In genomic region chr12:84052609-84053008, GRCm38 (mm10) we compare ENCODE assay signal across 17 mouse cellular contexts. TPM values are rescaled to one million over a fixed set of nuclear protein-coding genes. Genes with fewer than 3 reads are reported as not detected.
DNase-seq lines count a peak whose midpoint lies in the region; ATAC-seq and TF ChIP-seq lines count a peak whose summit lies in the region.
"Had no signal": no experiment of that assay in that cellular context is flagged by ENCODE, and none has a peak within 500 bp of the region (broad histone marks: within the 10 kb centered on the region; RNA-seq: fewer than 3 reads in every experiment).

No protein-coding gene starts in this region.

- 0 out of 2 replicates have a peak, but pooled peaks cover 15% of the 10 kb centered on the region for H3K27me3 ChIP-seq in heart, postnatal 0 days (ENCODE audit: control insufficient read depth, insufficient read depth, low read length)
- H3K27me3 ChIP-seq in limb, embryonic 13.5 days: peaks cover 24% of the 10 kb centered on the region
- peaks cover 38% of the 10 kb centered on the region for H3K27me3 ChIP-seq in limb, embryonic 10.5 days (ENCODE audit: low read depth, poor library complexity, severe bottlenecking)
- H3K27me3 ChIP-seq in hindbrain, postnatal 0 days (ENCODE audit: insufficient read depth, low read length): no peaks in the 10 kb centered on the region
- H3K27me3 ChIP-seq in midbrain, embryonic 15.5 days (replicated peaks): peaks cover 8% of the 10 kb centered on the region; the same call in 1 of the 2 replicates

- no peak for TF ChIP-seq EP300 in heart, postnatal 0 days (IDR thresholded peaks at IDR 0.05; ENCODE audit: low read depth)

- ATAC-seq in heart, postnatal 0 days (ENCODE audit: insufficient read depth, low read depth): no peak
- no peak for ATAC-seq in limb, embryonic 13.5 days (ENCODE audit: low FRiP score, low read depth)
- ATAC-seq in hindbrain, postnatal 0 days: no peak
- no peak for ATAC-seq in midbrain, embryonic 15.5 days (replicated peaks)

- no peaks in the 10 kb centered on the region for H3K36me3 ChIP-seq in heart, postnatal 0 days (replicated peaks; ENCODE audit: control insufficient read depth, insufficient read depth, low read length)
- H3K36me3 ChIP-seq in limb, embryonic 13.5 days: no peaks in the 10 kb centered on the region
- H3K36me3 ChIP-seq in limb, embryonic 10.5 days: no peaks in the 10 kb centered on the region
- no peaks in the 10 kb centered on the region for H3K36me3 ChIP-seq in hindbrain, postnatal 0 days (ENCODE audit: insufficient read depth, low read length)
- no peaks in the 10 kb centered on the region for H3K36me3 ChIP-seq in midbrain, embryonic 15.5 days (replicated peaks)
- H3K36me3 ChIP-seq: embryonic facial prominence, embryonic 13.5 days; forebrain, embryonic 12.5 days; heart, embryonic 12.5 days had no signal

- H3K4me3 ChIP-seq in heart, postnatal 0 days (ENCODE audit: low read depth, low read length): peak overlapping the region; percentile 46; the same call in 1 of the 2 replicates
- H3K4me3 ChIP-seq in limb, embryonic 13.5 days: no peak overlapping the region
- no peak overlapping the region for H3K4me3 ChIP-seq in limb, embryonic 10.5 days
- no peak overlapping the region; the same call in 1 of the 2 replicates for H3K4me3 ChIP-seq in hindbrain, postnatal 0 days (ENCODE audit: low read length)
- H3K4me3 ChIP-seq in midbrain, embryonic 15.5 days: no peak overlapping the region

- H3K4me1 ChIP-seq in heart, postnatal 0 days (ENCODE audit: control insufficient read depth, insufficient read depth): 0 out of 2 replicates have a peak, but pooled peaks cover 4% of the 10 kb centered on the region
- H3K4me1 ChIP-seq in limb, embryonic 13.5 days: peaks cover 4% of the 10 kb centered on the region; the same call in 1 of the 2 replicates
- peaks cover 9% of the 10 kb centered on the region for H3K4me1 ChIP-seq in limb, embryonic 10.5 days
- no peaks in the 10 kb centered on the region for H3K4me1 ChIP-seq in hindbrain, postnatal 0 days (ENCODE audit: insufficient read depth, low read length)
- H3K4me1 ChIP-seq in midbrain, embryonic 15.5 days: peaks cover 5% of the 10 kb centered on the region

- H3K27ac ChIP-seq in heart, postnatal 0 days (ENCODE audit: low read depth): no peak overlapping the region
- H3K27ac ChIP-seq in limb, embryonic 13.5 days: no peak overlapping the region
- H3K27ac ChIP-seq in limb, embryonic 10.5 days: no peak overlapping the region
- H3K27ac ChIP-seq in hindbrain, postnatal 0 days: no peak overlapping the region
- no peak overlapping the region for H3K27ac ChIP-seq in midbrain, embryonic 15.5 days
- H3K27ac ChIP-seq: embryonic facial prominence, embryonic 13.5 days; forebrain, embryonic 12.5 days; stomach, postnatal 0 days had no signal

- H3K9ac ChIP-seq in heart, postnatal 0 days (replicated peaks; ENCODE audit: low read depth, low read length): no peak overlapping the region
- no peak overlapping the region for H3K9ac ChIP-seq in limb, embryonic 13.5 days
- H3K9ac ChIP-seq in hindbrain, postnatal 0 days (replicated peaks; ENCODE audit: low read length): no peak overlapping the region
- H3K9ac ChIP-seq in midbrain, embryonic 15.5 days: no peak overlapping the region

- no peak overlapping the region for H3K4me2 ChIP-seq in heart, postnatal 0 days (ENCODE audit: low read depth, low read length)
- 0 out of 2 replicates have a peak overlapping the region, but pooled peaks have one; percentile 87 for H3K4me2 ChIP-seq in limb, embryonic 13.5 days (replicated peaks)
- peak overlapping the region; percentile 67; the same call in 1 of the 2 replicates for H3K4me2 ChIP-seq in hindbrain, postnatal 0 days (ENCODE audit: low read depth, low read length)
- H3K4me2 ChIP-seq in midbrain, embryonic 15.5 days: peak overlapping the region; percentile 84; the same call in 1 of the 2 replicates

- no peak for TF ChIP-seq CTCF in heart, postnatal 0 days (IDR thresholded peaks at IDR 0.05; ENCODE audit: low read depth)
- no peak for TF ChIP-seq CTCF in hindbrain, postnatal 0 days (IDR thresholded peaks at IDR 0.05; ENCODE audit: low read depth)

- no peak for DNase-seq in heart, postnatal 0 days (ENCODE audit: low spot score)
- no peak for DNase-seq in heart, adult 18-20 months
- DNase-seq in limb, embryonic 10.5 days (ENCODE audit: low spot score): no peak
- no peak for DNase-seq in hindbrain, postnatal 0 days (ENCODE audit: low spot score)
- no peak for DNase-seq in spleen, adult 18-20 months
- no peak for DNase-seq in retina, embryonic 14.5 days (ENCODE audit: low spot score)

- WGBS in heart, postnatal 0 days: 90% methylated on average over 7 of the region's 7 CpGs
- 90% methylated on average over 7 of the region's 7 CpGs for WGBS in limb, embryonic 13.5 days
- WGBS in limb, embryonic 10.5 days: 86% methylated on average over 7 of the region's 7 CpGs
- WGBS in hindbrain, postnatal 0 days: 91% methylated on average over 7 of the region's 7 CpGs
- 87% methylated on average over 7 of the region's 7 CpGs for WGBS in midbrain, embryonic 15.5 days

- 0 out of 2 replicates have a peak, but pooled peaks cover 6% of the 10 kb centered on the region for H3K9me3 ChIP-seq in heart, postnatal 0 days (replicated peaks; ENCODE audit: control insufficient read depth, low read length)
- peaks cover 10% of the 10 kb centered on the region for H3K9me3 ChIP-seq in limb, embryonic 13.5 days
- no peaks in the 10 kb centered on the region for H3K9me3 ChIP-seq in limb, embryonic 10.5 days (replicated peaks)
- H3K9me3 ChIP-seq in hindbrain, postnatal 0 days (ENCODE audit: low read length): no peaks in the 10 kb centered on the region; the same call in 1 of the 2 replicates
- no peaks in the 10 kb centered on the region for H3K9me3 ChIP-seq in midbrain, embryonic 15.5 days

RNA-seq across cellular contexts. Expression of gene Acot3, which starts 0.7 kb away (rescaled TPM):
- 0.31 and 0.54 TPM in 2 replicates for total RNA-seq in heart, postnatal 0 days (2014; rRNA removed; ENCODE audit: low replicate concordance)
- polyA plus RNA-seq in heart, postnatal 0 days (2015; fragmentation: Nextera tagmentation; extraction: Ambion mirVana): 1.8 and 2.1 TPM in 2 replicates
- total RNA-seq in heart, adult 18-20 months (2021): 1 to 10 TPM in 1 of 2 experiments, under 1 TPM in 1; 0.69 to 1.0 TPM
- 0.17 and 0.20 TPM in 2 replicates for polyA plus RNA-seq in limb, embryonic 13.5 days (2015; fragmentation: Nextera tagmentation; extraction: Ambion mirVana)
- polyA plus RNA-seq in limb, embryonic 10.5 days (2016; fragmentation: Nextera tagmentation; extraction: Ambion mirVana): 0.26 and 0.28 TPM in 2 replicates
- 0.42 and 1.3 TPM in 2 replicates for total RNA-seq in hindbrain, postnatal 0 days (2014; rRNA removed)
- 1.3 and 1.6 TPM in 2 replicates for polyA plus RNA-seq in hindbrain, postnatal 0 days (2015; fragmentation: Nextera tagmentation; extraction: Ambion mirVana)
- 0.96 and 2.4 TPM in 2 replicates for polyA plus RNA-seq in midbrain, embryonic 15.5 days (2015; fragmentation: Nextera tagmentation; extraction: Ambion mirVana)
- total RNA-seq: gastrocnemius, adult 18-20 months had no signal
- polyA plus RNA-seq: embryonic facial prominence, embryonic 13.5 days; small intestine, adult 2 months; urinary bladder, adult 2 months had no signal

RNA-seq across cellular contexts. Expression of gene Gm49366, which starts 13.9 kb away (rescaled TPM):
- total RNA-seq in heart, postnatal 0 days (2014; rRNA removed; ENCODE audit: low replicate concordance): not detected in 2 replicates
- polyA plus RNA-seq in heart, postnatal 0 days (2015; fragmentation: Nextera tagmentation; extraction: Ambion mirVana): not detected in 2 replicates
- under 1 TPM in 1 of 2 experiments, not detected in 1; 0.94 TPM for total RNA-seq in heart, adult 18-20 months (2021)
- not detected in 2 replicates for polyA plus RNA-seq in limb, embryonic 13.5 days (2015; fragmentation: Nextera tagmentation; extraction: Ambion mirVana)
- polyA plus RNA-seq in limb, embryonic 10.5 days (2016; fragmentation: Nextera tagmentation; extraction: Ambion mirVana): not detected in 2 replicates
- total RNA-seq in hindbrain, postnatal 0 days (2014; rRNA removed): not detected in 2 replicates
- not detected in 2 replicates for polyA plus RNA-seq in hindbrain, postnatal 0 days (2015; fragmentation: Nextera tagmentation; extraction: Ambion mirVana)
- not detected in 2 replicates for polyA plus RNA-seq in midbrain, embryonic 15.5 days (2015; fragmentation: Nextera tagmentation; extraction: Ambion mirVana)
- total RNA-seq: gastrocnemius, adult 18-20 months; layer of hippocampus, postnatal 25 days had no signal
- polyA plus RNA-seq: embryonic facial prominence, embryonic 13.5 days; forebrain, embryonic 12.5 days; heart, embryonic 12.5 days; limb, embryonic 11.5 days; small intestine, adult 2 months; stomach, postnatal 0 days; urinary bladder, adult 2 months had no signal

RNA-seq across cellular contexts. Expression of gene Acot4, which starts 14.4 kb away (rescaled TPM):
- 0.31 and 18.2 TPM in 2 replicates for total RNA-seq in heart, postnatal 0 days (2014; rRNA removed; ENCODE audit: low replicate concordance)
- 0.55 and 0.60 TPM in 2 replicates for polyA plus RNA-seq in heart, postnatal 0 days (2015; fragmentation: Nextera tagmentation; extraction: Ambion mirVana)
- total RNA-seq in heart, adult 18-20 months (2021): 1 to 10 TPM in 1 of 2 experiments, under 1 TPM in 1; 0.80 to 1.4 TPM
- polyA plus RNA-seq in limb, embryonic 13.5 days (2015; fragmentation: Nextera tagmentation; extraction: Ambion mirVana): 0.23 and 0.63 TPM in 2 replicates
- polyA plus RNA-seq in limb, embryonic 10.5 days (2016; fragmentation: Nextera tagmentation; extraction: Ambion mirVana): 0.15 and 0.16 TPM in 2 replicates
- total RNA-seq in hindbrain, postnatal 0 days (2014; rRNA removed): 0.14 and 1.8 TPM in 2 replicates
- polyA plus RNA-seq in hindbrain, postnatal 0 days (2015; fragmentation: Nextera tagmentation; extraction: Ambion mirVana): 0.68 and 1.2 TPM in 2 replicates
- polyA plus RNA-seq in midbrain, embryonic 15.5 days (2015; fragmentation: Nextera tagmentation; extraction: Ambion mirVana): 0.27 and 0.71 TPM in 2 replicates

RNA-seq across cellular contexts. Expression of gene Acot5, which starts 16.5 kb away (rescaled TPM):
- not detected in 2 replicates for total RNA-seq in heart, postnatal 0 days (2014; rRNA removed; ENCODE audit: low replicate concordance)
- polyA plus RNA-seq in heart, postnatal 0 days (2015; fragmentation: Nextera tagmentation; extraction: Ambion mirVana): not detected in 2 replicates
- under 1 TPM in 1 of 2 experiments, not detected in 1; 0.41 TPM for total RNA-seq in heart, adult 18-20 months (2021)
- not detected in 2 replicates for polyA plus RNA-seq in limb, embryonic 13.5 days (2015; fragmentation: Nextera tagmentation; extraction: Ambion mirVana)
- not detected in 2 replicates for polyA plus RNA-seq in limb, embryonic 10.5 days (2016; fragmentation: Nextera tagmentation; extraction: Ambion mirVana)
- 1.2 and 1.3 TPM in 2 replicates for total RNA-seq in hindbrain, postnatal 0 days (2014; rRNA removed)
- polyA plus RNA-seq in hindbrain, postnatal 0 days (2015; fragmentation: Nextera tagmentation; extraction: Ambion mirVana): 1.2 and 1.5 TPM in 2 replicates
- polyA plus RNA-seq in midbrain, embryonic 15.5 days (2015; fragmentation: Nextera tagmentation; extraction: Ambion mirVana): 0.13 and 0.15 TPM in 2 replicates
- total RNA-seq: gastrocnemius, adult 18-20 months had no signal
- polyA plus RNA-seq: forebrain, embryonic 12.5 days; limb, embryonic 11.5 days; small intestine, adult 2 months had no signal

RNA-seq across cellular contexts. Expression of gene Acot1, which starts 43.3 kb away (rescaled TPM):
- total RNA-seq in heart, postnatal 0 days (2014; rRNA removed; ENCODE audit: low replicate concordance): 71.5 and 122 TPM in 2 replicates
- 137 and 142 TPM in 2 replicates for polyA plus RNA-seq in heart, postnatal 0 days (2015; fragmentation: Nextera tagmentation; extraction: Ambion mirVana)
- 10 to 100 TPM; 39.0 to 51.3 TPM for total RNA-seq in heart, adult 18-20 months (2021)
- polyA plus RNA-seq in limb, embryonic 13.5 days (2015; fragmentation: Nextera tagmentation; extraction: Ambion mirVana): 33.7 and 38.6 TPM in 2 replicates
- 20.9 and 27.7 TPM in 2 replicates for polyA plus RNA-seq in limb, embryonic 10.5 days (2016; fragmentation: Nextera tagmentation; extraction: Ambion mirVana)
- 177 and 178 TPM in 2 replicates for total RNA-seq in hindbrain, postnatal 0 days (2014; rRNA removed)
- 160 and 172 TPM in 2 replicates for polyA plus RNA-seq in hindbrain, postnatal 0 days (2015; fragmentation: Nextera tagmentation; extraction: Ambion mirVana)
- polyA plus RNA-seq in midbrain, embryonic 15.5 days (2015; fragmentation: Nextera tagmentation; extraction: Ambion mirVana): 69.7 and 83.0 TPM in 2 replicates
